Mouse (Mus musculus) MEL (cell line): Measurements from ENCODE around the gene Prkar1a. TPM values are rescaled to one million over a fixed set of nuclear protein-coding genes. Genes with fewer than 3 reads are reported as not detected.

ENCODE experiments used
- DNase-seq: peaks from one replicate; pipeline ENCODE4 v3.0.0; 2011; ENCODE audit warnings: low read depth, low spot score
- H3K27ac ChIP-seq: 2 replicates; pipeline ENCODE4 v1.5.1; 2012; ENCODE audit warnings: low read depth, mild to moderate bottlenecking, control low read depth, low read length, moderate library complexity; ENCODE audit not compliant: control insufficient read depth
- H3K27me3 ChIP-seq, 2 experiments: fragments of 150-350 bp in 1 of 2; sonication (generic) in 1 of 2; 2 replicates each; pipeline ENCODE4 v1.6.1; 2012; ENCODE audit warnings: low read length in 2 of 2, mild to moderate bottlenecking in 2 of 2, improper control_type of control experiment in 1 of 2, moderate library complexity in 1 of 2; ENCODE audit not compliant: insufficient read depth in 2 of 2, control insufficient read depth in 1 of 2
- H3K36me3 ChIP-seq, 2 experiments: 2 replicates each; pipeline ENCODE4 v1.6.1; 2012 to 2014; ENCODE audit warnings: low read length in 2 of 2, improper control_type of control experiment in 1 of 2, inconsistent platforms in 1 of 2, mild to moderate bottlenecking in 1 of 2; ENCODE audit not compliant: insufficient read depth in 2 of 2, control insufficient read depth in 1 of 2
- H3K4me1 ChIP-seq, 2 experiments: fragments of 150-350 bp in 1 of 2; sonication (generic) in 1 of 2; 2 replicates each; pipeline ENCODE4 v1.6.1; 2012; ENCODE audit warnings: low read length in 2 of 2, improper control_type of control experiment in 1 of 2, mild to moderate bottlenecking in 1 of 2; ENCODE audit not compliant: insufficient read depth in 2 of 2, control insufficient read depth in 1 of 2
- H3K4me3 ChIP-seq, 2 experiments: fragments of 150-350 bp in 1 of 2; sonication (generic) in 1 of 2; 2 replicates each; pipeline ENCODE4 v1.5.1; 2012; ENCODE audit warnings: low read depth in 2 of 2, low read length in 2 of 2, mild to moderate bottlenecking in 2 of 2, moderate library complexity in 2 of 2, control low read depth in 1 of 2, improper control_type of control experiment in 1 of 2; ENCODE audit not compliant: control insufficient read depth in 1 of 2, insufficient read depth in 1 of 2
- H3K79me2 ChIP-seq: 2 replicates; pipeline ENCODE4 v1.6.1; 2012; ENCODE audit warnings: mild to moderate bottlenecking, low read length, moderate library complexity; ENCODE audit not compliant: control insufficient read depth, poor library complexity, insufficient read depth
- H3K9ac ChIP-seq: 2 replicates; pipeline ENCODE4 v1.6.1; 2012; ENCODE audit warnings: low read depth, mild to moderate bottlenecking, control low read depth, low read length, moderate library complexity; ENCODE audit not compliant: control insufficient read depth, poor library complexity, severe bottlenecking
- H3K9me3 ChIP-seq: fragments of 150-350 bp; sonication (generic); replicated peaks from 2 replicates; pipeline ENCODE4 v1.6.1; 2012; ENCODE audit warnings: mild to moderate bottlenecking, low read length, improper control_type of control experiment, moderate library complexity; ENCODE audit not compliant: insufficient read depth
- BHLHE40 ChIP-seq: IDR thresholded peaks from 2 replicates; pipeline ENCODE4 v1.6.1; 2012; ENCODE audit warnings: low read depth, mild to moderate bottlenecking, inconsistent platforms, low read length, improper control_type of control experiment, borderline replicate concordance
- CHD1 ChIP-seq: IDR thresholded peaks from 2 replicates; pipeline ENCODE4 v1.6.1; 2012; ENCODE audit warnings: low read depth, mild to moderate bottlenecking, inconsistent platforms, low read length, improper control_type of control experiment
- CHD2 ChIP-seq: IDR thresholded peaks from 2 replicates; pipeline ENCODE4 v1.6.1; 2011; ENCODE audit warnings: low read length, improper control_type of control experiment
- ELF1 ChIP-seq: IDR thresholded peaks from 2 replicates; pipeline ENCODE4 v1.6.1; 2014; ENCODE audit warnings: low read depth, mild to moderate bottlenecking, inconsistent platforms, low read length, improper control_type of control experiment, moderate library complexity
- ETS1 ChIP-seq: IDR thresholded peaks from 2 replicates; pipeline ENCODE4 v1.6.1; 2012; ENCODE audit warnings: low read depth, mild to moderate bottlenecking, inconsistent platforms, low read length, improper control_type of control experiment, moderate library complexity
- GATA1 ChIP-seq: IDR thresholded peaks from 2 replicates; pipeline ENCODE4 v1.6.1; 2011; ENCODE audit warnings: low read depth, low read length, improper control_type of control experiment
- HCFC1 ChIP-seq: IDR thresholded peaks from 2 replicates; pipeline ENCODE4 v1.6.1; 2012; ENCODE audit warnings: low read depth, mild to moderate bottlenecking, inconsistent platforms, low read length, improper control_type of control experiment, moderate library complexity
- MXI1 ChIP-seq: IDR thresholded peaks from 2 replicates; pipeline ENCODE4 v1.6.1; 2011; ENCODE audit warnings: mild to moderate bottlenecking, low read depth, low read length, improper control_type of control experiment
- MYB ChIP-seq: IDR thresholded peaks from 2 replicates; pipeline ENCODE4 v1.6.1; 2011; ENCODE audit warnings: mild to moderate bottlenecking, low read depth, low read length, improper control_type of control experiment
- NELFE ChIP-seq: IDR thresholded peaks from 2 replicates; pipeline ENCODE4 v1.6.1; 2011; ENCODE audit warnings: low read depth, low read length, improper control_type of control experiment
- POLR2AphosphoS2 ChIP-seq: IDR thresholded peaks from 2 replicates; pipeline ENCODE4 v1.6.1; 2011; ENCODE audit warnings: low read length, improper control_type of control experiment
- RAD21 ChIP-seq: IDR thresholded peaks from 2 replicates; pipeline ENCODE4 v1.6.1; 2011; ENCODE audit warnings: mild to moderate bottlenecking, low read depth, low read length, improper control_type of control experiment
- RCOR1 ChIP-seq: IDR thresholded peaks from 2 replicates; pipeline ENCODE4 v1.6.1; 2012; ENCODE audit warnings: low read depth, mild to moderate bottlenecking, inconsistent platforms, low read length, improper control_type of control experiment
- TBP ChIP-seq: IDR thresholded peaks from 2 replicates; pipeline ENCODE4 v1.8.0; 2011; ENCODE audit warnings: low read depth, low read length, improper control_type of control experiment
- UBTF ChIP-seq: IDR thresholded peaks from 2 replicates; pipeline ENCODE4 v1.6.1; 2012; ENCODE audit warnings: low read depth, mild to moderate bottlenecking, inconsistent platforms, low read length, improper control_type of control experiment, moderate library complexity, borderline replicate concordance; ENCODE audit not compliant: insufficient read depth
- USF1 ChIP-seq: IDR thresholded peaks from 2 replicates; pipeline ENCODE4 v1.6.1; 2014; ENCODE audit warnings: low read depth, mild to moderate bottlenecking, inconsistent platforms, low read length, improper control_type of control experiment, moderate library complexity
- USF2 ChIP-seq, 2 experiments: IDR thresholded peaks; 2 replicates each; pipeline ENCODE4 v1.6.1; 2011 to 2012; ENCODE audit warnings: improper control_type of control experiment in 2 of 2, low read length in 2 of 2, borderline replicate concordance in 1 of 2, inconsistent platforms in 1 of 2, low read depth in 1 of 2, mild to moderate bottlenecking in 1 of 2; ENCODE audit not compliant: insufficient read depth in 1 of 2
- ZKSCAN1 ChIP-seq: IDR thresholded peaks from 2 replicates; pipeline ENCODE4 v1.6.1; 2012; ENCODE audit warnings: low read depth, mild to moderate bottlenecking, inconsistent platforms, low read length, improper control_type of control experiment, moderate library complexity
- ZMIZ1 ChIP-seq: IDR thresholded peaks from 2 replicates; pipeline ENCODE4 v1.6.1; 2012; ENCODE audit warnings: low read depth, mild to moderate bottlenecking, inconsistent platforms, low read length, improper control_type of control experiment, moderate library complexity
- polyA plus RNA-seq, 2 experiments: library from polyadenylated mRNA; stranded (reverse) in 1 of 2; unstranded in 1 of 2; fragments of >175 nt in 1 of 2; fragments of >200 nt in 1 of 2; gene quantifications; 2 replicates each; pipeline versions ENCODE4 v1.2.1 to v1.2.4; 2012; ENCODE audit warnings: low replicate concordance in 2 of 2, low read depth in 1 of 2; ENCODE audit not compliant: insufficient read length in 2 of 2, insufficient read depth in 1 of 2, missing spikeins in 1 of 2
- total RNA-seq: library from RNA; depleted of rRNA; stranded (reverse); fragments of 300-350 nt; gene quantifications from 2 replicates; pipeline ENCODE4 v1.2.3, GENCODE M21; 2012

The Prkar1a gene
- total and polyA plus RNA-seq, 3 experiments: 69.6 to 152 TPM; not detected in 1

- no peak for DNase-seq
- H3K79me2 ChIP-seq: no peaks in the 10 kb centered on the region
- no peak overlapping the region for H3K9ac ChIP-seq
- no peaks in the 10 kb centered on the region for H3K27me3 ChIP-seq
- TF ChIP-seq RCOR1: no peak
- no peak for TF ChIP-seq CHD2
- TF ChIP-seq ELF1: no peak
- no peak for TF ChIP-seq ZMIZ1
- no peak for TF ChIP-seq RAD21
- no peak for TF ChIP-seq ETS1
- TF ChIP-seq NELFE: no peak
- TF ChIP-seq GATA1: no peak
- TF ChIP-seq HCFC1: no peak
- no peak for TF ChIP-seq MXI1
- no peak for TF ChIP-seq TBP
- TF ChIP-seq USF2 (IDR thresholded peaks at IDR 0.05; ENCODE audit: borderline replicate concordance in 1 of 2, insufficient read depth in 1 of 2, low read depth in 1 of 2, low read length in 2 of 2): no peak
- no peak for TF ChIP-seq POLR2AphosphoS2
- TF ChIP-seq ZKSCAN1: no peak
- no peak for TF ChIP-seq MYB
- TF ChIP-seq, all 39 proteins: peak for 0
- Histone ChIP-seq H3K4me3 (no peak overlapping the region), H3K4me1 (no peaks in the 10 kb centered on the region), H3K9me3 (no peaks in the 10 kb centered on the region), H3K27ac (no peak overlapping the region), H3K36me3 (no peaks in the 10 kb centered on the region)
Observed at GRCm38 (mm10) chr11:109716981-109717380, 67.8 kb downstream of the Prkar1a start.

GRCm38 (mm10) chr11:109717448-109717847 is 68.2 kb downstream of the Prkar1a start:
- H3K4me3 ChIP-seq: no peak overlapping the region
- H3K27me3 ChIP-seq: no peaks in the 10 kb centered on the region
- no peaks in the 10 kb centered on the region for H3K36me3 ChIP-seq
- no peaks in the 10 kb centered on the region for H3K79me2 ChIP-seq
- H3K9ac ChIP-seq: no peak overlapping the region
- no peak for DNase-seq
- no peaks in the 10 kb centered on the region for H3K9me3 ChIP-seq
- H3K4me1 ChIP-seq: no peaks in the 10 kb centered on the region
- TF ChIP-seq ELF1 (no peak), USF1 (no peak), CHD2 (no peak), ETS1 (no peak), BHLHE40 (no peak), POLR2AphosphoS2 (no peak), RAD21 (no peak), CHD1 (no peak), UBTF (no peak)
- no peak overlapping the region for H3K27ac ChIP-seq
